Mouse (Mus musculus): ENCODE data around the gene Kalrn.

Gene Kalrn

DNA sequence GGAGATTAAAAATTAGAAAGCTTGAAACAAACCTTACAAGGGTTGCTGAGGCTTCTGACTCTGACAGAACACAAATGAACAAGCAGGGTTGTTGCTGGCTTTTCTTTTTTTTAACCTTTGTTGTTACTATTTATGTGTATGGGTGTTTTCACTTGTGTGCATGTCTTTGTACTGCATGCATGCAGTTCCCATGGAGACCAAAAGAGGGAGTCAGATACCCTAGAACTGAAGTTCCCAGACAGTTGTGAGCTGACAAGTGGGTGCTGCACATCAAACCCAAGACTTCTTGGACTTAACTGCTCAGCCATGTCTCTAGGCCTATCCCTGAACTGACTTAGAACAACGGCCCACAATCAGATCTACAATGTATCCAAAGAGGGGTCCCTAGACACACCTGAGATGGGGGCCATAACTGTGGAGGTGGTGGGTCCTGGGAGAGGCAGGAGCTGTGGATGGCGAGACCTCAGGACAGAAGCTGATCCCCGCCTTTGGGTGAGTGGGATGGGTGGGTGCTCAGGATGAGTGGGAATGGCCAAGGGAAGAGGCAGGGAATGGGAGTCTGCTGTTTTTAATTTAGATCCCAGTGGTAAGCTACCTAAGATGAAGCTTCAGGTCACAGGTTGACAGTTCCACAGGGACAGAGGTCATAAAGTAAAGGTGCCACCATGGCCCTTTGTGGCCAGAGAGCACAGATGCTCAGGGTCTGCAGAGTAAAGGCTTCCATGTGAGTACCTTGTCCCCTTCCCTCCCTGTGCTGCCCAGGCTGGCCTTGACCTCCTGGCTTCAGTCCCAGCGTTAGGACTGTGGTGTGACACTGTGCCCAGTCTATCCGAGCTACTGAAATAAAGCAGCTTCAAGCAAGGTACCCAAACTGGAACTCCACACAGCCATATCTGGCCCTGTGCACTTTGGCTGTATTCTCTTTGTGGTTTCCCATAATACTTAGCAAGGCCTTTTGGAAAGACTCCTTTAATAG lies 490.6 kb downstream of the Kalrn start:
- TF ChIP-seq GATA4 (IDR thresholded peaks at IDR 0.05; ENCODE audit: insufficient replicate concordance, low read length), result no peak

DNA sequence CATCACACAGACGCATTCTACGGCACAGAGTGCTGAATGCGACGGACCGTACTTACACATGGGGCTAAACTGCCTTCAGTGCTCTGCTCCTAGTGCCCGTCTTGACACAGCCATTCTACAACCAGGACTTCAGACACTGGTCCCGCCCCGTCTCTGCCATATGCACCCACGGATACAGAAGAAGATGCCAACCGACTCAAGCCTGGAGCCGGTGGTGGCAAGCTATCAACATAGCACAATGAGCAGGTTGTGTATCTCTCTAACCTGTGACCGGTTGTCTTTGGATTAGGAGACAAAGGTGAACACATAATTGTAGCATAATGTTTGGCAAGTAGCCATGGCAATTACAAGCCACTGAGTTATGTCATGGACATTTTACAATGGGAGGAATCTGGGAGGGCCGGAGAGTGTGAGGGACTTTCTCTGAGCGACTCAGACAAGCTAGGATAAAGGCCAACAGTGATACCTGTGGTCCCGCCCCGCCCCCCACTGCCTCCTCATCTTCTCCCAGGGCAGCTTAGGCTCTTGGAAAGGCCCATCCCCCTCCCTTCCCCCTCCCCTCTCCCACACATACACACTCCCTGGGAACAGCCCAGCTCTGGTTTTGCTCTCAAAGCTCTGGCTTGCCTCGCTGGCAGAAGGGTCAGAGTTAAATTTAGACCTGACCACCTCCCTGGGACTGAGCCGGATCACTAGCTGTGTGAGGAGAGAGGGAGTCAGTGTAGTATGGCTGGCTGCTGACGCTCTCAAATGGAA lies 491.5 kb downstream of the Kalrn start:
- no peak for TF ChIP-seq GATA4 (IDR thresholded peaks at IDR 0.05; ENCODE audit: insufficient replicate concordance, low read length)

- no peak for TF ChIP-seq GATA4 (IDR thresholded peaks at IDR 0.05; ENCODE audit: insufficient replicate concordance, low read length)
Observed at GRCm38 (mm10) chr16:34080818-34081217, 492.5 kb downstream of the Kalrn start.

GRCm38 (mm10) chr16:34079511-34079910 lies 493.8 kb downstream of the Kalrn start:
- TF ChIP-seq GATA4 (IDR thresholded peaks at IDR 0.05; ENCODE audit: insufficient replicate concordance, low read length), result no peak

DNA sequence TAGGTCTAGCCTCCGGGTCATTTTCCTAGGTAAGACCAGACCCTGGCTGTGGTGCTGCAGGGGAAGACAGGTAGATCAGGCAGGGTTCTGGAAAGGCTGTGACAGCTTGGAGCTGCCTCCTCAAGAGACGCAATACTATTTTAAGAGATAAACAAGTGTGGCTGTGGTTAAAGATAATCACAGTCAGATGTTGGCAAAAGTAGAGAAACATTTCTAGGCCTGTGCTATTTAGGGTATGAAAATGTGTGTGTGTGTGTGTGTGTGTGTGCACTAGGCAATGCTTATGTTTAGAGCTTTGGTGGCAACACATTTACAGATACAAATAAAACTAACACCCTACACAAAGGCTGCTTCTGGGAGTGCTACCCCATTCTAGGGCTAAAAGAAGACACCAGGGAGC lies 494.6 kb downstream of the Kalrn start:
- no peak for TF ChIP-seq GATA4 (IDR thresholded peaks at IDR 0.05; ENCODE audit: insufficient replicate concordance, low read length)

GRCm38 (mm10) chr16:34076101-34076500 lies 497.2 kb downstream of the Kalrn start:
- TF ChIP-seq GATA4 (IDR thresholded peaks at IDR 0.05; ENCODE audit: insufficient replicate concordance, low read length), result no peak

- TF ChIP-seq GATA4 (IDR thresholded peaks at IDR 0.05; ENCODE audit: insufficient replicate concordance, low read length), result no peak
Observed at GRCm38 (mm10) chr16:34073930-34074329, 499.4 kb downstream of the Kalrn start.

GRCm38 (mm10) chr16:34072136-34072535 lies 501.2 kb downstream of the Kalrn start:
- no peak for TF ChIP-seq GATA4 (IDR thresholded peaks at IDR 0.05; ENCODE audit: insufficient replicate concordance, low read length)

DNA sequence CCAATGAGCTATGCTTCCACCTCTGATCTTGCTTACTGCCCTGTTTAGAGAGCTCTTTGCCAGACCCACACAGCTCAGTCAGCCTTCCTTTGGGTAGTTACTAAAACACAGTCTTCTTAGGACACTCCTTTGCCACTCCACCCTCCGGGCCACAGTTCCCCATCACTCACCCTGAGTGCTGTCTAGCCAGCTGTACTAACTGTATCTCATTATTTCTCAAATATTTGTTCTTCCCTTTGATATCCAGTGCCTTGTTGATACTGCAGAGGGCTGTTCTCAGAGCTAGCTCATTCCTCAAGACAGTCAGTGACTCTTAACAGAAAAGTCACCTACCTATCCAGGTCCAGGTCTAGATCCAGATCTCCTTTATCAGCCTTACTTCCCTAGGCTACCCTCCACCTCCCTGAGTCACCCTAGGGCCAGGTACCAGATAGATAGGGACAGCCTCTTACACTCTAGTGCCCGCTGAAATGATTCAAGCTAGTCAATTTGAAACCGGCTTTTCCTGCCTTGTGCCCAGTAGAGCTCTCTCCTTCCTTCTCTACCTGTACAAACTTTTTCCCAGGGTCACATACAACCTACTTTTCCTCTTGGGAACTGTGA lies 502.0 kb downstream of the Kalrn start:
- no peak for TF ChIP-seq GATA4 (IDR thresholded peaks at IDR 0.05; ENCODE audit: insufficient replicate concordance, low read length)

- TF ChIP-seq GATA4 (IDR thresholded peaks at IDR 0.05; ENCODE audit: insufficient replicate concordance, low read length), result peak; percentile 52; the same call in 1 of the 2 replicates
Observed at GRCm38 (mm10) chr16:34069481-34069880, 503.9 kb downstream of the Kalrn start.

GRCm38 (mm10) chr16:34066922-34067321 lies 506.4 kb downstream of the Kalrn start:
- no peak for TF ChIP-seq GATA4 (IDR thresholded peaks at IDR 0.05; ENCODE audit: insufficient replicate concordance, low read length)

DNA sequence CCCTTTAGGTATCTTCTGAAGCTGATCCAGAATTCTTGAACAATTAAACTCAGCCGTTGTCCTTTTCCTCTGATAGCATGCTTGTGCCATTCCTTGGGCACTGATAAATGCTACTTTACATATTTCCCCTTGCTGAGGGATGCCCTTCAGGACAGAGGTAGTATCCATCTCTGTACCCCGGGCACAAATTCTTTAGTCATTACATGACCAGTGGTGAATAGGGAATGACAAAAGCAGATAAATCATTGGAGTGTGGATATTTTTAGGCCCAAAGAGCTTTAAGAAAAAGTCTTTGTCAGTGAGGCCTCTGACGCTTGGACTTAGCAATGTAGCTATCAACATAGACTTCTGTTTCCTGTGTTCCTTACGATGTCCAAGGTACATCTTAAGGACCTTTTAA lies 507.0 kb downstream of the Kalrn start:
- no peak for TF ChIP-seq GATA4 (IDR thresholded peaks at IDR 0.05; ENCODE audit: insufficient replicate concordance, low read length)

- TF ChIP-seq GATA4 (IDR thresholded peaks at IDR 0.05; ENCODE audit: insufficient replicate concordance, low read length), result no peak
Observed at GRCm38 (mm10) chr16:34063313-34063712, 510.0 kb downstream of the Kalrn start.

DNA sequence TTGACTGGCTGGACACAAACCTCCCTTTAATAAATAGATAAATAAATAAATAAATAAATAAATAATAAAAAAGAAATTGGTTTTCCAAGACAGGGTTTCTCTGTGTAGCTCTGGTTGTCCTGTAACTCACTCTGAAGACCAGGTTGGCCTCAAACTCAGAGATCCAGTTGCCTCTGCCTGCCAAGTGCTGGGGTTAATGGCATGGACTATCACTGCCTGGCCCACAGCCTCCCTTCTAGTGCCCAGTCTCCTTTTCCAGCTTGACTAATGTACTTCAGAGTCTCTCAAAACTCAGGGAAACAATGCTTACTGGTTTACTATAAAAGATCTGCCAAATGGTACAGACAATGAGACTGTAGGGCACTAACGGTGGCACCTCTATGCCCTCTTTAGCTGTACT lies 511.7 kb downstream of the Kalrn start:
- no peak for TF ChIP-seq GATA4 (IDR thresholded peaks at IDR 0.05; ENCODE audit: insufficient replicate concordance, low read length)

DNA sequence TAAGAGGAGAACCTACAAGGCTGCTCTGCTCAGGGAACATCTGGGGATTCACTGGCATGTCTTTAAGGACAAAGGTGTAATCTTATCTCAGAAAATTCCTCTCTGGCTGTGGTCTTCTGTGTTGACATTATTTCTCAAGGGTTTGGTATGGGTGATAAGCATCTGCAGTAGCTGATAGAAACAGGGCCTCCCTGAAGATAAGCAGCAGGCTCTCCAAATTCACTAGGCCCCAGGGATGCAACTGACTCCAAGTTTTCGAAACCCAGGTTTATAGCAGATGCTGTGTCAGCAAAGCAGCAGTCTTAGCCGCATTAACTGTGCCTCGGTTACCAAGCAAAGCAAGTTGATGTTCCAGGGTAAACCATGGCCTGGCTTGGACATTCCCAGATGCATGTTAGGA lies 514.7 kb downstream of the Kalrn start:
- no peak for TF ChIP-seq GATA4 (IDR thresholded peaks at IDR 0.05; ENCODE audit: insufficient replicate concordance, low read length)

DNA sequence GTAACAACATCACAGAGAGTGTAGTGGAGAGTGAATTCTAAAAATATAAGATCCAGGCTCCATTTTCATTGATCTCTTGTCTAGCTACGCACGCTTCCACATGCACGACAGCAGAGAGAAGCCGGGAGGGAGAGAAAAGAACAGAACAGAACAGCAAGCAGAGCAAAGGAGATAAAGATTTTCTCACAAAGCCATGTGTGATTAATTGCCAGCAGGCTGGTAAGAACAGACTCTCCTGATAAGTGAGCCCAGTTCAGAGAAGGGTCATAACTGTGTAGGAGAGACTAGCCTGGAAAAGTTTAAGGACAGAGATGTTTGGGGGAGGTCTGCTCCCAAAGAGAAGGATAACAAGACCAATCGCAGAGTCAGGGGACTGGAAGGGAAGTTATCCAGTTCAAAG lies 515.9 kb downstream of the Kalrn start:
- no peak for TF ChIP-seq GATA4 (IDR thresholded peaks at IDR 0.05; ENCODE audit: insufficient replicate concordance, low read length)

Measured in liver, adult (tissue).